Mouse (Mus musculus) thymus, adult 2 months (tissue): Measurements from ENCODE around the gene Osbpl8.

Source experiments
- CTCF ChIP-seq: fragments of 200-500 bp; IDR thresholded peaks from 2 replicates; pipeline ENCODE4 v1.5.1; 2012; ENCODE audit warnings: mild to moderate bottlenecking, control low read depth, low read length, moderate library complexity, borderline replicate concordance; ENCODE audit not compliant: control insufficient read depth, poor library complexity, insufficient read depth; ENCODE audit errors: extremely low read depth
- POLR2A ChIP-seq: fragments of 200-500 bp; IDR thresholded peaks from 2 replicates; pipeline ENCODE4 v1.6.1; 2012; ENCODE audit warnings: mild to moderate bottlenecking, low read length, control low read depth, moderate library complexity; ENCODE audit not compliant: control insufficient read depth, poor library complexity, insufficient read depth; ENCODE audit errors: extremely low read depth

DNA sequence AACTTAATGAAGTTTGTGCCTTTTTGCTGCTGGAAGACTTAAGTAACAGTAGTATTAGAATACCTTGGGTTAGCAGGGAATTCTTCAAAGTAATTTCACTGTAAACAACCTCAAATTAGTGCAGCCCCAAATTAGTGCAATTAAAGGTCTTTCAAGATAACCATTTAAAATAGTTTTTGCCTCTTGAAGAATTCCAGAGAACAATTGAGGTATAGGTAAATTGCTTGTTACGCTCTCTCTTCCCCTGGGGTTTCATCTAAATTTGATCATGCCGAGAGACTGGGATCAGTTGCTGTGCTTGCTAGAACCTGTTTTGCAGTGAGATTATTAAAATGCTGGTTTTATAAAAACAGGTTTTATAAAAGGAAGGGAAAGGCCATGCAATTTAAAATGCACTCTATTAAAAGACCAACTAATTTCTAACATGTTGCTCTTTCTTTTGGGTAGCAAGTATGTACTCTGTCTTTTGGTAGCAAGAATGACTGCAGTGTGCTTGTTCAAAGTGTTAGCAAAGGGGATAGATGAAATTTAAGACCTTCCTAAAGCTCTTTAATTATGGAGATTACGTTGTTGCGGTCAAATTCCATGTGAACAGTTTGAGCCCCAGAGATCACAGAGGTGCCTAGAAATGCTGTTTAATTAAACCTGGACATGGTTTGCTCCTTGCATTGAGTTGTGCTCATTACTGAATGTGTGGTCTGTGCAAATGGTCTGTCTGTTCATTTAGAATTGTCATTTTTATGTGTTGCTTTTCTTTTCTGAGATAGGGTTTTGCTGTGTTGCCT, 1.7 kb downstream of the Osbpl8 start:
- TF ChIP-seq CTCF = no peak
- no peak for TF ChIP-seq POLR2A
